Mouse (Mus musculus) neural tube, embryonic 14.5 days (tissue): Measurements from ENCODE around the gene Tnk2. TPM values are rescaled to one million over a fixed set of nuclear protein-coding genes. Genes with fewer than 3 reads are reported as not detected.

Source experiments
- ATAC-seq: fragments of 200-750 bp; cut with Nextera tagmentation; 2 replicates; pipeline ENCODE4 v1.8.0; 2017; ENCODE audit warnings: low read depth, mild to moderate bottlenecking, moderate TSS enrichment, moderate library complexity
- H3K27ac ChIP-seq: fragments of 300-500 bp; sonication (generic); 2 replicates; pipeline ENCODE4 v1.5.1; 2014; ENCODE audit warnings: low read depth, mild to moderate bottlenecking, control low read depth, low read length, moderate library complexity, mixed read lengths
- H3K27me3 ChIP-seq: fragments of 300-500 bp; sonication (generic); 2 replicates; pipeline ENCODE4 v1.6.1; 2014; ENCODE audit warnings: low read length; ENCODE audit not compliant: control insufficient read depth, insufficient read depth
- H3K36me3 ChIP-seq: fragments of 300-500 bp; sonication (generic); 2 replicates; pipeline ENCODE4 v1.6.1; 2014; ENCODE audit warnings: low read length, mixed read lengths; ENCODE audit not compliant: control insufficient read depth, insufficient read depth
- H3K4me1 ChIP-seq: fragments of 300-500 bp; sonication (generic); 2 replicates; pipeline ENCODE4 v1.6.1; 2014; ENCODE audit warnings: low read length; ENCODE audit not compliant: control insufficient read depth, insufficient read depth
- H3K4me2 ChIP-seq: fragments of 300-500 bp; sonication (generic); 2 replicates; pipeline ENCODE4 v1.6.1; 2014; ENCODE audit warnings: mild to moderate bottlenecking, low read depth, low read length, control low read depth
- H3K4me3 ChIP-seq: fragments of 300-500 bp; sonication (generic); 2 replicates; pipeline ENCODE4 v1.5.1; 2014; ENCODE audit warnings: low read depth, low read length, control low read depth, mixed read lengths
- H3K9ac ChIP-seq: fragments of 300-500 bp; sonication (generic); replicated peaks from 2 replicates; pipeline ENCODE4 v1.6.1; 2014; ENCODE audit warnings: low read depth, mild to moderate bottlenecking, control low read depth, low read length, mixed read lengths
- H3K9me3 ChIP-seq: fragments of 300-500 bp; sonication (generic); 2 replicates; pipeline ENCODE4 v1.6.1; 2016; ENCODE audit warnings: low read length; ENCODE audit not compliant: control insufficient read depth
- WGBS: fragments of 180-500 bp; shearing (Covaris S2); extraction: QIAGEN DNeasy Blood & Tissue Kit; methylation state at CpG from one replicate; pipeline ENCODE4 v1.1.7; 2014; 5-methylcytosine and 5-hydroxymethylcytosine counted together
- polyA plus RNA-seq: library from polyadenylated mRNA; unstranded; fragments of >200 nt; fragmentation: Nextera tagmentation; extraction: Ambion mirVana; gene quantifications from 2 replicates; pipeline ENCODE4 v1.2.1, GENCODE M21; 2014

Tnk2 gene
- polyA plus RNA-seq, 1 experiment from 2014 or later = 18.7 TPM

- Histone ChIP-seq H3K4me2 (peak overlapping the region; percentile 42), H3K9me3 (no peaks in the 10 kb centered on the region), H3K4me3 (peak overlapping the region; percentile 26; the same call in 1 of the 2 replicates), H3K36me3 (no peaks in the 10 kb centered on the region), H3K4me1 (peaks cover 53% of the 10 kb centered on the region), H3K27me3 (no peaks in the 10 kb centered on the region), H3K9ac (peak overlapping the region; percentile 51), H3K27ac (peak overlapping the region; percentile 90)
- 19% methylated on average over 10 of the region's 10 CpGs for WGBS
- peak; percentile 69 for ATAC-seq
These were observed 17.1 kb downstream of the Tnk2 start for GRCm38 (mm10) chr16:32660557-32661321.

- no peaks in the 10 kb centered on the region for H3K27me3 ChIP-seq
- ATAC-seq = no peak
- peak overlapping the region; percentile 51 for H3K9ac ChIP-seq
- WGBS = 48% methylated on average over 9 of the region's 10 CpGs
- H3K4me3 ChIP-seq = peak overlapping the region; percentile 26; the same call in 1 of the 2 replicates
- peaks cover 53% of the 10 kb centered on the region for H3K4me1 ChIP-seq
- no peaks in the 10 kb centered on the region for H3K36me3 ChIP-seq
- H3K4me2 ChIP-seq = peak overlapping the region; percentile 42
- no peaks in the 10 kb centered on the region for H3K9me3 ChIP-seq
- peak overlapping the region; percentile 90 for H3K27ac ChIP-seq
These were observed 17.8 kb downstream of the Tnk2 start for GRCm38 (mm10) chr16:32661493-32661921.

GRCm38 (mm10) chr16:32662372-32662771 lies 18.7 kb downstream of the Tnk2 start:
- H3K9ac ChIP-seq = no peak overlapping the region; the same call in 1 of the 2 replicates
- 81% methylated on average over 7 of the region's 7 CpGs for whole genome bisulfite sequencing

GRCm38 (mm10) chr16:32663231-32663858 lies 19.7 kb downstream of the Tnk2 start:
- H3K4me2 ChIP-seq = peak overlapping the region; percentile 27
- no peaks in the 10 kb centered on the region for H3K27me3 ChIP-seq
- WGBS = 49% methylated on average over 9 of the region's 9 CpGs
- H3K36me3 ChIP-seq = no peaks in the 10 kb centered on the region
- H3K4me1 ChIP-seq = peaks cover 50% of the 10 kb centered on the region
- no peak for ATAC-seq
- H3K9ac ChIP-seq = no peak overlapping the region
- no peaks in the 10 kb centered on the region for H3K9me3 ChIP-seq
- H3K27ac ChIP-seq = peak overlapping the region; percentile 57
- H3K4me3 ChIP-seq = no peak overlapping the region

More at GRCm38 (mm10) chr16:32662372-32662771, 18.7 kb downstream of the Tnk2 start:
- H3K9me3 ChIP-seq = no peaks in the 10 kb centered on the region
- peaks cover 53% of the 10 kb centered on the region for H3K4me1 ChIP-seq
- H3K4me3 ChIP-seq = peak overlapping the region; percentile 26
- H3K4me2 ChIP-seq = peak overlapping the region; percentile 42
- ATAC-seq = no peak
- H3K36me3 ChIP-seq = no peaks in the 10 kb centered on the region
- no peaks in the 10 kb centered on the region for H3K27me3 ChIP-seq
- peak overlapping the region; percentile 90; the same call in 1 of the 2 replicates for H3K27ac ChIP-seq

- Histone ChIP-seq H3K27me3 (no peaks in the 10 kb centered on the region), H3K4me2 (no peak overlapping the region), H3K4me3 (no peak overlapping the region), H3K4me1 (peaks cover 43% of the 10 kb centered on the region), H3K27ac (peak overlapping the region; percentile 3; the same call in 1 of the 2 replicates), H3K9me3 (no peaks in the 10 kb centered on the region), H3K9ac (no peak overlapping the region), H3K36me3 (no peaks in the 10 kb centered on the region)
- no peak for ATAC-seq
- WGBS = 75% methylated on average over 2 of the region's 2 CpGs
These were observed 20.5 kb downstream of the Tnk2 start for GRCm38 (mm10) chr16:32664211-32664610.

GRCm38 (mm10) chr16:32665851-32666665 lies 22.4 kb downstream of the Tnk2 start:
- Histone ChIP-seq H3K36me3 (peaks cover 8% of the 10 kb centered on the region), H3K4me3 (no peak overlapping the region), H3K4me1 (peaks cover 25% of the 10 kb centered on the region), H3K4me2 (no peak overlapping the region), H3K27ac (peak overlapping the region; percentile 48; the same call in 1 of the 2 replicates), H3K9ac (no peak overlapping the region), H3K27me3 (no peaks in the 10 kb centered on the region), H3K9me3 (no peaks in the 10 kb centered on the region)
- ATAC-seq = no peak
- WGBS = 37% methylated on average over 11 of the region's 11 CpGs

- WGBS = 70% methylated on average over 9 of the region's 9 CpGs
- Histone ChIP-seq H3K4me2 (no peak overlapping the region), H3K36me3 (peaks cover 14% of the 10 kb centered on the region), H3K4me3 (no peak overlapping the region), H3K9me3 (no peaks in the 10 kb centered on the region), H3K9ac (no peak overlapping the region), H3K27me3 (no peaks in the 10 kb centered on the region), H3K4me1 (peaks cover 17% of the 10 kb centered on the region), H3K27ac (no peak overlapping the region)
- ATAC-seq = no peak
These were observed 23.2 kb downstream of the Tnk2 start for GRCm38 (mm10) chr16:32666671-32667551.

GRCm38 (mm10) chr16:32667552-32667872 lies 23.8 kb downstream of the Tnk2 start:
- Histone ChIP-seq H3K27me3 (no peaks in the 10 kb centered on the region), H3K4me1 (peaks cover 14% of the 10 kb centered on the region; the same call in 1 of the 2 replicates), H3K4me3 (no peak overlapping the region), H3K36me3 (peaks cover 20% of the 10 kb centered on the region), H3K4me2 (no peak overlapping the region), H3K27ac (no peak overlapping the region), H3K9me3 (no peaks in the 10 kb centered on the region), H3K9ac (no peak overlapping the region)
- WGBS = 79% methylated on average over 3 of the region's 3 CpGs
- ATAC-seq = no peak
